Mouse (Mus musculus): ENCODE data around the gene Col4a3. TPM values are rescaled to one million over a fixed set of nuclear protein-coding genes. Genes with fewer than 3 reads are reported as not detected.

Col4a3 gene
- polyA plus RNA-seq, 1 experiment from 2014 or later: 0.16 TPM

DNA sequence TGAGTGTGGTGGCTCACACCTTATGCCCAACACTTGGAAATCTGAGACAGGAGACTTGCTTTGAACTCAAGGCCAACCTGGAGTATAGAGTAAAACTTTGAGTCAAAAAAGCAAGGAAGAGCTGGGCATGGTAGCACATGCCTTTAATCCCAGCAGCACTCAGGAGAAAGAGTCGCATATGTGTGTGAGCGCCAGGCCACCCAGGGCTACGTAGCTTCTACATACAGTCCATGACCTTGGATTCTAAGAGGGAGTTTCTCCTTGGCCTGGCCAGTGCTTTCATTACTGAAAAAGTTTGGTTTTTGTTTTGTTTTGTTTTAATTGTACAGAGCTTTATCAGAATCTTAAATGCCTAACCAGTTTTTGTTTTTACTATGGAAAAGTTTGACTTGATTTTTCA lies 157.2 kb downstream of the Col4a3 start:
- Histone ChIP-seq H3K9ac (ENCODE audit: low read depth, low read length) (no peak overlapping the region), H3K4me3 (ENCODE audit: low read length) (no peak overlapping the region), H3K27ac (ENCODE audit: low read length) (no peak overlapping the region), H3K36me3 (ENCODE audit: control insufficient read depth, insufficient read depth, low read length) (no peaks in the 10 kb centered on the region), H3K4me1 (ENCODE audit: control insufficient read depth, insufficient read depth, low read length) (no peaks in the 10 kb centered on the region), H3K27me3 (replicated peaks; ENCODE audit: control insufficient read depth, insufficient read depth, low read length) (no peaks in the 10 kb centered on the region), H3K4me2 (ENCODE audit: low read depth, low read length) (no peak overlapping the region), H3K9me3 (ENCODE audit: control insufficient read depth, low read length) (no peaks in the 10 kb centered on the region)
- WGBS: 87% methylated on average over 3 of the region's 3 CpGs
- no peak for ATAC-seq

DNA sequence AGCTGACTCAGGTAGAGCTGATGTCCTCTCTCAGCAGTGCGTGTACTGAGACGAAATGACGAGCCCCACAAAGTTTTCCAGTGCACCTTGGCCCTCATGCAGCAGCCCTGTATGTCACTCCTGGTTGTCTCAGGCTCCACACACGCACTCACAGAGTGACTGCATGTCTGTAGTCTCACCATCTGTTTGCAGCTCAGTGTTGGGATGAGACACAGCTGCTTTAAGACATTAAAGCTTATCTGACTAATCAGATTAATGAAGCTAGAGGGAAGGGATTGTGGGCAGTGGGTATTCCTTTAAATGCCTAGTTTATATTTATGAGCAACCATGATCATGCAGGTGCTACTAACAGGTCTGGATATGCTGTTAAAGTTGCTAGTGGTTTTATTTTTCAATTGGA lies 159.7 kb downstream of the Col4a3 start:
- Histone ChIP-seq H3K27ac (ENCODE audit: low read length) (no peak overlapping the region), H3K9me3 (ENCODE audit: control insufficient read depth, low read length) (no peaks in the 10 kb centered on the region), H3K9ac (ENCODE audit: low read depth, low read length) (no peak overlapping the region), H3K4me3 (ENCODE audit: low read length) (no peak overlapping the region), H3K27me3 (replicated peaks; ENCODE audit: control insufficient read depth, insufficient read depth, low read length) (no peaks in the 10 kb centered on the region), H3K4me1 (ENCODE audit: control insufficient read depth, insufficient read depth, low read length) (no peaks in the 10 kb centered on the region), H3K36me3 (ENCODE audit: control insufficient read depth, insufficient read depth, low read length) (no peaks in the 10 kb centered on the region; the same call in 1 of the 2 replicates), H3K4me2 (ENCODE audit: low read depth, low read length) (no peak overlapping the region)
- ATAC-seq: no peak
- WGBS: 87% methylated on average over 4 of the region's 4 CpGs

DNA sequence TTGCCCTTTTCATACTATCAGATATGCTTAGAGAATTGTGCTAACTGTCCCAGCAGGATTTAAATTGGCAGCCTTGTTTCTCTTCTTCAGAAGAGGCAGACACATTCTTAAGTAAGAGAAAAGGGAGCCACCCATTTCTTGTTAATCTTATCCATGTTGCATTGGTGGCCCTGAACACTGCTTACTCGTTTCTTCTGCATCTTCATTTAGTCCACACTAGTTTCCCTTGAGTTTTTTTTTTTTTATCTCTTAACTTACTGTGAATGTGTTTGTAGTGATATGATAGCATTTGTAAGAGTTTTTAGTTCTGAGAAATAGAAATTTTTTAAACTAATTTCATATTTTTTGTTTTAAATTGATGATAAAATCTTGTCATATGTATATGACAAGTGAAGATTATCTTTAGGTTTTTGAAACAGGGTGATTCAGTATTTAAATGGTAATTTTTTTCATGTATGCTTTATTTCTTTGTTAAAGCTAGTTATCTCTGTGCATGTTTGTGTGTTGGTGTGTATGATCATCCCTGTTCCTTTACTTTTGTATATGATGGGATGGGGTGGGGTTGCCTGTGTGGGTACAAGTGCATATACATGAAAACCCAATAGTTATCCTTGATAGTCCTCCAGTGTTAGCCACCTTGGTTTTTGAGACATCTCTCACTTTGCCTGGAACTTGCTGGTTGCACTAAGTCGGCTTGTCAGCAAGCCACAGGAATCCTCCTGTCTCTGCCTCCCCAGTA lies 161.2 kb downstream of the Col4a3 start:
- Histone ChIP-seq H3K36me3 (ENCODE audit: control insufficient read depth, insufficient read depth, low read length) (no peaks in the 10 kb centered on the region; the same call in 1 of the 2 replicates), H3K27ac (ENCODE audit: low read length) (no peak overlapping the region), H3K4me1 (ENCODE audit: control insufficient read depth, insufficient read depth, low read length) (no peaks in the 10 kb centered on the region), H3K27me3 (replicated peaks; ENCODE audit: control insufficient read depth, insufficient read depth, low read length) (no peaks in the 10 kb centered on the region), H3K4me2 (ENCODE audit: low read depth, low read length) (no peak overlapping the region), H3K4me3 (ENCODE audit: low read length) (no peak overlapping the region), H3K9me3 (ENCODE audit: control insufficient read depth, low read length) (no peaks in the 10 kb centered on the region), H3K9ac (ENCODE audit: low read depth, low read length) (no peak overlapping the region)
- WGBS: 97% methylated on average over 2 of the region's 2 CpGs
- no peak for ATAC-seq

DNA sequence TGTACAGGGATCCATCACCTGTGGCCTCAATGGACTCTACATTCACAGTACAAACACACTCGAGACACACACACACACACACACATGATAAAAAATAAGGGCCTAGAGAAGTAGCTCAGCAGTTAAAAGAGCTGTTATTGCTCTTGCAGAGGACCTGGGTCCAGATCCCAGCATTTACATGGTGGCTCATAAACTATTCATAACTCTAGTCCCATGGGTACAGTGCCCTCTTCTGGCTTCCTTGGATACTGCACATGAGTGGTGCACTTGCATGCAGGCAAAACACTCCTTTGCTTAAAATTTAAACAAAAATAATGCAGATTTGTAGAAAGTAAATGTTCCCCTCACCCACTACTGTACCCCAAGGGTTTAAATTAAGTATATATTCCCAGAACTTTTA lies 172.8 kb downstream of the Col4a3 start:
- H3K4me1 ChIP-seq (ENCODE audit: control insufficient read depth, insufficient read depth, low read length): 0 out of 2 replicates have a peak, but pooled peaks cover 2% of the 10 kb centered on the region
- no peak overlapping the region for H3K4me2 ChIP-seq (ENCODE audit: low read depth, low read length)
- no peak overlapping the region for H3K9ac ChIP-seq (ENCODE audit: low read depth, low read length)
- peaks cover 8% of the 10 kb centered on the region for H3K36me3 ChIP-seq (ENCODE audit: control insufficient read depth, insufficient read depth, low read length)
- no peaks in the 10 kb centered on the region for H3K9me3 ChIP-seq (ENCODE audit: control insufficient read depth, low read length)
- no peak overlapping the region for H3K4me3 ChIP-seq (ENCODE audit: low read length)
- H3K27ac ChIP-seq (ENCODE audit: low read length): no peak overlapping the region
- no peaks in the 10 kb centered on the region for H3K27me3 ChIP-seq (replicated peaks; ENCODE audit: control insufficient read depth, insufficient read depth, low read length)
- no peak for ATAC-seq
- 92% methylated on average over 1 of the region's 1 CpGs for WGBS

DNA sequence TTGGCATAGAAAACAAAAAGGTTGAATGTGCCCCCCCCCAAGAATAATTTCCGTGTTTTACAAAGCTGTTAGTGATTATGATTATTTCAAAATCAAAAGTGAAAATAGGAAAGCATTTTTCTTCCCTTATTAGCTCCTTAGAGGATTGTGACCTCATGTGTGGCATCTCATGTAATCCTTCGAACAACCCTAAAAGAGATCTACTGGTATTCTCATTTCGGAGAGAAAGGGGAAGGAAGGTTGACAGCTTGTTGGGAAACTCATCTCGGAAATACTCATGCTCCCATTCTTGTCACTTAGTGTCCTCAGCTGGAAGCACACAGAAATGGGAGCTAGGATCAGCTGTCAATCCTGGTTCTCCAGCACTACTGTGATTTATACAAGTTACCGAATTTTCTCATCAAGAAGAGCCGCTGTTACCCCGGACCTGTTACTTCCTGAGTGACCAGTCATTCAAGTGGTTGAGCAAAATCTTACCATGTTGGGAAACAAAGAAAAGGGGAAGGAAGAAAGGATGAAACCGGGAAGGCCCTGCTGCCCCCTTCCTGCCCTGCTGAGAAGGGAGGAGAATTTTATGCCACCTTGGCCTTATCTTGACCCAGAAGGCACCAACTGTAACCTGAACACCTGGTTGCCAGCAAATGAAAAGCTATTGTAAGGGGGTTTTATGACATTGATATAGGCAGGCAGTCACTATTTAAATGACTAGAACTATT lies 174.9 kb downstream of the Col4a3 start:
- Histone ChIP-seq H3K4me3 (ENCODE audit: low read length) (no peak overlapping the region), H3K9ac (ENCODE audit: low read depth, low read length) (no peak overlapping the region), H3K27ac (ENCODE audit: low read length) (no peak overlapping the region), H3K36me3 (ENCODE audit: control insufficient read depth, insufficient read depth, low read length) (peaks cover 4% of the 10 kb centered on the region), H3K9me3 (ENCODE audit: control insufficient read depth, low read length) (no peaks in the 10 kb centered on the region), H3K4me2 (ENCODE audit: low read depth, low read length) (no peak overlapping the region), H3K4me1 (ENCODE audit: control insufficient read depth, insufficient read depth, low read length) (0 out of 2 replicates have a peak, but pooled peaks cover 2% of the 10 kb centered on the region), H3K27me3 (replicated peaks; ENCODE audit: control insufficient read depth, insufficient read depth, low read length) (no peaks in the 10 kb centered on the region)
- WGBS: 84% methylated on average over 8 of the region's 8 CpGs
- peak; percentile 34 for ATAC-seq

DNA sequence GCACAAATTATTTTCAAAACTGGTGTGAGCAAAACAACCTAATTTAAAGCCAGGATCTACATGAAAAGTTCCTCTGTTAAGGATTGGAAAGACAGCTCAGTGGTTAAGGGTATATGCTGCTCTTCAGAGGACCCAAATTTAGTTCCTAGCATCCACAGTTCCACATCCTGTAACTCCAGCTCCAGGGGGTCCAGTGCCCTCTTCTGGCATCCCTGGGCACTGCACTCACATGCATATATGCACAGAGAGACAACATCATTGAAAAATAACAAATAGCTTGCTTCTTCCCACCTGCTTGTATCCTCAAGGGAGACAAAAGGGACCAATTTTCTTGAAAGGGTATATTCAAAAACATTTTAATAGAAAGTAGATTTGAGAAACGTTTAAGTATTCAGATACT lies 175.6 kb downstream of the Col4a3 start:
- Histone ChIP-seq H3K27ac (ENCODE audit: low read length) (no peak overlapping the region), H3K9ac (ENCODE audit: low read depth, low read length) (no peak overlapping the region), H3K4me2 (ENCODE audit: low read depth, low read length) (no peak overlapping the region), H3K27me3 (replicated peaks; ENCODE audit: control insufficient read depth, insufficient read depth, low read length) (no peaks in the 10 kb centered on the region), H3K4me3 (ENCODE audit: low read length) (no peak overlapping the region), H3K36me3 (ENCODE audit: control insufficient read depth, insufficient read depth, low read length) (peaks cover 4% of the 10 kb centered on the region), H3K4me1 (ENCODE audit: control insufficient read depth, insufficient read depth, low read length) (0 out of 2 replicates have a peak, but pooled peaks cover 2% of the 10 kb centered on the region), H3K9me3 (ENCODE audit: control insufficient read depth, low read length) (no peaks in the 10 kb centered on the region)
- ATAC-seq: no peak
- 83% methylated on average over 1 of the region's 1 CpGs for WGBS

DNA sequence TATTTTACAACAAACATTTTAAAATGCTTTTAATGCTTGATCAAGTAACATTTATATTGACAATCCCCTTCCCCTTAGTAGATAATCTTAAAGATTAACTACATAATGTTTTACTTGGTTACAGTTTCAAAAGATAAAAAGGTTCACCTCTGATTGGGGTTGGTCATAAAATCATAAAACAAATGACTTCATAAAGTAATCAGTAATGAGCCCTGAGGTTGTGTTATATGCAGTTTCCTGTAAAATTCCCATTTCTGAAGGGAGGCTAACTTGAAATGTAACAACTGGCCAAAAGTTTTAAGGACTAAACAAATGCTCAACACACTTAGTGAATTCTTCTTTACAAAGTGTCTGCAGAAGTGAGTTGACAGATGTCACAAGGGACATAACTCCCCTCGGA lies 179.5 kb downstream of the Col4a3 start:
- Histone ChIP-seq H3K9me3 (ENCODE audit: control insufficient read depth, low read length) (no peaks in the 10 kb centered on the region), H3K27ac (ENCODE audit: low read length) (peak overlapping the region; percentile 86), H3K36me3 (ENCODE audit: control insufficient read depth, insufficient read depth, low read length) (peaks cover 4% of the 10 kb centered on the region; the same call in 1 of the 2 replicates), H3K9ac (ENCODE audit: low read depth, low read length) (no peak overlapping the region; the same call in 1 of the 2 replicates), H3K4me1 (ENCODE audit: control insufficient read depth, insufficient read depth, low read length) (0 out of 2 replicates have a peak, but pooled peaks cover 2% of the 10 kb centered on the region), H3K4me2 (ENCODE audit: low read depth, low read length) (peak overlapping the region; percentile 34), H3K4me3 (ENCODE audit: low read length) (peak overlapping the region; percentile 53), H3K27me3 (replicated peaks; ENCODE audit: control insufficient read depth, insufficient read depth, low read length) (no peaks in the 10 kb centered on the region)
- 37% methylated on average over 1 of the region's 1 CpGs for WGBS
- ATAC-seq: peak; percentile 67

DNA sequence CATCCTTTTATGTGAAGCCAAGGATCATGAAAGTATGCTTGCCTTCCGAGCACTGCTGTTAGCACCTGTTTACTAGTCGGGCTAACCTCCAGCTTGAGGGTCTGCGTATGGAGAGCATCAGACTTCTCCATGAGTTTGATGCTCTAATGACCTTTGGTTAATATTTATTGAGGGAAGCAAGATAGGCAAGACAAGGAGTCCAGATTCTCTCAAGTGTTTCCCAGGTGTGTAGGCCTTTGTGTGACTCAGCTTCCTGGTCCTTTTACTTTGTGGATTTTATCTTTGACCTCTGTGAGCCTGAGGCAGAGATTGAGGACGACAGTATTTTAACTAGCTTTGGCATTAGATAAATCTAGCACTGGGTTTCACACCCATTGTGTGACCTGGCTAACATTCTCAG lies 179.9 kb downstream of the Col4a3 start:
- Histone ChIP-seq H3K4me2 (ENCODE audit: low read depth, low read length) (peak overlapping the region; percentile 34), H3K4me1 (ENCODE audit: control insufficient read depth, insufficient read depth, low read length) (0 out of 2 replicates have a peak, but pooled peaks cover 2% of the 10 kb centered on the region), H3K4me3 (ENCODE audit: low read length) (peak overlapping the region; percentile 53), H3K27ac (ENCODE audit: low read length) (peak overlapping the region; percentile 86), H3K36me3 (ENCODE audit: control insufficient read depth, insufficient read depth, low read length) (peaks cover 4% of the 10 kb centered on the region; the same call in 1 of the 2 replicates), H3K9me3 (ENCODE audit: control insufficient read depth, low read length) (no peaks in the 10 kb centered on the region), H3K27me3 (replicated peaks; ENCODE audit: control insufficient read depth, insufficient read depth, low read length) (no peaks in the 10 kb centered on the region), H3K9ac (ENCODE audit: low read depth, low read length) (no peak overlapping the region; the same call in 1 of the 2 replicates)
- peak; percentile 81 for ATAC-seq
- 45% methylated on average over 4 of the region's 4 CpGs for WGBS

DNA sequence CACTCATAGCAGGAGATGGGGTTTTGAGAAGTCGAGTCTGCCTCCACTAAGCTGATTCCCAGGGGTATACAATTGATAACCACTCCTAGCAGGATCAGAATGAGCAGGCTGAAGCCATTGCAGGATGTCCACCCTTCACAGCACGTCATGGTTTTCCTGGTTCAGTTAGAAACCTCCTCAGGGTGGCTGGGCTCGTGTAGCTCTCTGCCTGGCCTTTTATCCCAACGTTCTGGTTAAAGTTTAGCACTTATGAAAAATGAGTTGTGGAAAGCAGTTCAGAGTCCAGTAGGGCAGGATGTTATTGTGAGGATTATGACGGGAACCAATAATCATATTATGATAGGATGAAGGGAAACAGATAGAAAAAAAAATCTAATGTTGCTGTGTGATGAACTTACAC lies 181.5 kb downstream of the Col4a3 start, which contains the start of gene Tm4sf20:
Tm4sf20 (minus strand) TSS at position 193 of the 400 bp plus-strand sequence.
- Histone ChIP-seq H3K9ac (ENCODE audit: low read depth, low read length) (peak within 1 kb of the TSS; percentile 66), H3K27me3 (replicated peaks; ENCODE audit: control insufficient read depth, insufficient read depth, low read length) (no peaks in the 10 kb centered on the region), H3K4me1 (ENCODE audit: control insufficient read depth, insufficient read depth, low read length) (0 out of 2 replicates have a peak, but pooled peaks cover 2% of the 10 kb centered on the region), H3K9me3 (ENCODE audit: control insufficient read depth, low read length) (no peaks in the 10 kb centered on the region), H3K36me3 (ENCODE audit: control insufficient read depth, insufficient read depth, low read length) (no peaks in the 10 kb centered on the region), H3K27ac (ENCODE audit: low read length) (peak within 1 kb of the TSS; percentile 86), H3K4me2 (ENCODE audit: low read depth, low read length) (peak within 1 kb of the TSS; percentile 32), H3K4me3 (ENCODE audit: low read length) (peak within 1 kb of the TSS; percentile 53)
- WGBS: 43% methylated on average over 5 of the region's 5 CpGs
- ATAC-seq: peak; percentile 61
